Mouse (Mus musculus) kidney, adult 2 months (tissue): ENCODE measurements around the gene Cand2.

Source experiments
- CTCF ChIP-seq: fragments of 200-500 bp; conservative IDR thresholded peaks from 2 replicates; pipeline ENCODE4 v1.5.1; 2011; ENCODE audit warnings: low read depth, mild to moderate bottlenecking, control low read depth, low read length, moderate library complexity, mixed read lengths; ENCODE audit not compliant: insufficient read depth, insufficient read length
- POLR2A ChIP-seq: fragments of 200-500 bp; IDR thresholded peaks from one replicate; pipeline ENCODE4 v1.6.1; 2011; ENCODE audit warnings: low read depth, low read length, control low read depth

DNA sequence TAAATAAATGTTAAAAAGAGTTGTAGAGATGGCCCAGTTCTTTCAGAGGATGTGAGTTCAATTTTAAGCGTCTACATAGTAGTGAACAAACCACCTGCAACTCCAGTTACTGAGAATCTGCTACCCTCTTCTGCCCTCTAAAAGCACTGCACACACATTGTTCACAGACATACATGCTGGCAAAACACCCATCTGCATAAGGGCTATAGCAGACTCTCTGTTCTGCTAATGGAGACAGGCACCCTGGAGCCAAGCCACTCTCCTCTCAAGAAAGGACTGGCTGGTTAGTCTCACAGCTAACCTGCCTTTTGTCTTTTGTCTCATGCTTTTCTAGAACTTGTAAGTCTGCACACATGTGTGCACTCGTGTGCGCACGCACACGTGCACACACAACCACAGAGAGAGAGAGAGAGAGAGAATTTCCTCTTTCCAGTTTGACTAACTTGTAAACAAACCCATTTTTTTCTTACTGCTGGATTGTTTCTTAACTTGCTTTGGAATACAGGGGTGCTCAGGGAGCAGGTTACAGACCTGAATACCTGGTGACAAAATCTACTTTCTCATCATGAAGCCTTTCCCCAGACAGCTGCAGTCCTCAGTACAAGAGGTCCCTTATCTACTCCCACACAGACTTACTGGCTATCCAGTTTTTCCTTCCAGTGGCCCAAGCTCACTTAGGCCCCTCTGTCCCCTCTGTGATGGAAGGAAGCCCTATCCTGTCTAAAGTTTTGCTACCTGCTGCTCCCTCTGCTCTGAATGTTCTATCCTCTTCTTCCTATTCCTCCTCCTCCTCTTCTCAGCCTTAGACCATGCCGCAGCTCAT is 56.7 kb downstream of the Cand2 start:
- TF ChIP-seq CTCF (no peak), POLR2A (no peak)
